Mouse (Mus musculus) right cerebral cortex, postnatal 10 days (tissue): ENCODE data around the gene Pde3b.
"Not testable (repeated sequence)": the region's sequence is repeated elsewhere in the genome, so short reads cannot be mapped to it uniquely, and the experiment has no call there.

ENCODE experiments used
- DNase-seq, 2 experiments: peaks; one replicate each; pipeline ENCODE4 v3.0.0; 2021; ENCODE audit warnings: low spot score in 2 of 2

The Pde3b gene

GRCm38 (mm10) chr7:114414421-114415335 lies at the start of gene Pde3b:
TSS of gene Pde3b (plus strand) at chr7:114415281.
- DNase-seq = peak; percentile 79 to 82

DNA sequence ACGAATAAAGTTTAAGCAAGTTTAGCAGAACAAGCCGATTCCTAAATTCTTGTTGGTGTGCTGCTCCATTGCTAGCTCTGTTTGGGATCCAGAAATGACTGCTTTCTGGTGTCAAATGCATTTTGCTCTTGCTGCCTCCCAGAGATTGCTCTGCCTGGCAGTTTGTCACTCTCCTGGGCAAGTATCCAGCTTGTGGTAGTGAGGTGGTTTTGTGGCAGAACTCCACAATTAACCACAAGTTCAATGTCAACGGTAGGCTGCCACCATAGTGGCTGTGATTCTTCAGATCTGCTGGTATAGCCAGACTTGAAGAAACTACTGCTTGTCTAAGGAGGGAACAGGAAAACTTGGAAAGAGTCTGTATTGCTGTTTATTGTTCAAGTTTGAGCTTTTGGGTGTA lies 13.0 kb upstream of the Pde3b start:
- DNase-seq = peak in 1 of 2 experiments; percentile 21

GRCm38 (mm10) chr7:114415336-114416020 lies 397 bp downstream of the Pde3b start:
- DNase-seq = peak in 1 of 2 experiments; percentile 66

GRCm38 (mm10) chr7:114416021-114416845 lies 1.2 kb downstream of the Pde3b start:
- peak; percentile 56 to 57 for DNase-seq

DNA sequence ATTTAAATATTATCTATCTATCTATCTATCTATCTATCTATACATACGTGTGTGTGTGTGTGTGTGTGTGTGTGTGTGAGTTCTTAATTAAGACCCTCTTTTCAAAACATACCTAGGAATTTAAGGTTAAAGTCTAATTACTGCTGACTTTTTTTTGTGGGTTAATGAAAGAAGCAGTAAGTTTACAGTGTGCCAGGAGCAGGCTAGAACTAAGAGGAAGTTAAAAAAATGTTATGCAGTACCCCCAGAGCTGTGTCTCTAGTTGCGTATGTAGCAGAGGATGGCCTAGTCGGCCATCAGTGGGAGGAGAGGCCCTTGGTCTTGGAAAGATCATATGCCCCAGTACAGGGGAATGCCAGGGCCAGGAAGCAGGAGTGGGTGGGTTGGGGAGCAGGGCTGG lies 4.2 kb downstream of the Pde3b start:
- not testable (repeated sequence) for DNase-seq

DNA sequence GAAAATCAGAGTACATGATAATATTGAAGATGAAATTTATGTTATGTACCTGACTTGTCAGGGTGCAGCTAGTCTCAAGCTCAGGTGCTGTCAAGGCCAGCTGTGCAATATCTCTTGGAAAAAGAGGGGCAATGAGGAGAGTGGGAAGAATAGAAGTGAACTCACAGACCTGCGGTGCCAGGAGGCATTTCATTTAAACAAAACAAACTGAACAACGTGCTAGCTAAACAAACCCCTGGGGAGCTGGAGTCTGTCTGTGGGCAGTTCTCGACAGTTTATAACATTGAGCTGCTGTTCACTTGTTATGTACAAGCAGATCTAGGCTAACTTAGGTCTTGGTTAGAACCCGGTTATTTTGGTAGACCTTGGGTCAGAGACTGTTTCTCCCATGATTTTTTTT lies 5.8 kb downstream of the Pde3b start:
- no peak for DNase-seq

GRCm38 (mm10) chr7:114422224-114422623 lies 7.1 kb downstream of the Pde3b start:
- no peak for DNase-seq

DNA sequence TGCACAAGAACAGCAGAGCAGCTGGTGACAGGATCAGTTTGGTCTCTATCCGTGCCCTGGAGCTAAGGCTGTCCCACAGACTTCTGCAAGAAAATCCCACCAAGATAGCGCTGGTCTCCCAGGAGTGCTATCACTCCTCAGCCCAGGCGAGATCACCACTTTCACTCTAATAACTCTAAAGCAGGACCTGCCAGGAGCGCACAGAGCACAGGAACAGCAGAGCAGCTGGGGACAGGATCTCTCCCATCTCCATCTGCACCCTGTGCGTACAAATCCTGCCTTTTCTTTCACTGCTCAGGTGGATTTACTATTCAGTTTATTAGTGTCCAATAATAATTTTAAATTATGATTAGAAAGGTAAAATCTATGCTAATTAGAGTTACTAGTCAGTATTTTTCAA lies 14.7 kb downstream of the Pde3b start:
- DNase-seq = no peak

- DNase-seq = no peak
These were observed 16.9 kb downstream of the Pde3b start for GRCm38 (mm10) chr7:114431966-114432365.

- no peak for DNase-seq
These were observed 24.6 kb downstream of the Pde3b start for GRCm38 (mm10) chr7:114439726-114440125.

DNA sequence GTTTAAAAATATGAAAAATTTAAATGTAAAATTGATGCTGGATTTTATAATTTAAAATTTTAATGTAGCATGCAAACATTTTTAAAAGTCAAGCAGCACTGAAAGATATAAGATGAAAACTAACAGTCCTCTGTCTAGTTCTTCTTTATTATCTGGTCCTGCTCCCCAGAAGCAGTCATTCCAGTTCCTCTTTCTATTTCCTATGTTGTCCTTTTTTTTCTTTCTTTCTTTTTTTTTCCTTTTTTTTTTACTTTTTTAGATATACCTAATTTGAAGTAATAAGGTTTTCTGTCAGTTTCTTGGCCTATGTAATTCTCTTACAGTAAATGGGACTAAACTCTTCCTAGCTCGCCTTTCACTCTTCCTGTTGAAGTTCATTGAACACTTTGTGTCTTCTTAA lies 25.4 kb downstream of the Pde3b start:
- no peak for DNase-seq

GRCm38 (mm10) chr7:114452876-114453275 lies 37.8 kb downstream of the Pde3b start:
- no peak for DNase-seq

DNA sequence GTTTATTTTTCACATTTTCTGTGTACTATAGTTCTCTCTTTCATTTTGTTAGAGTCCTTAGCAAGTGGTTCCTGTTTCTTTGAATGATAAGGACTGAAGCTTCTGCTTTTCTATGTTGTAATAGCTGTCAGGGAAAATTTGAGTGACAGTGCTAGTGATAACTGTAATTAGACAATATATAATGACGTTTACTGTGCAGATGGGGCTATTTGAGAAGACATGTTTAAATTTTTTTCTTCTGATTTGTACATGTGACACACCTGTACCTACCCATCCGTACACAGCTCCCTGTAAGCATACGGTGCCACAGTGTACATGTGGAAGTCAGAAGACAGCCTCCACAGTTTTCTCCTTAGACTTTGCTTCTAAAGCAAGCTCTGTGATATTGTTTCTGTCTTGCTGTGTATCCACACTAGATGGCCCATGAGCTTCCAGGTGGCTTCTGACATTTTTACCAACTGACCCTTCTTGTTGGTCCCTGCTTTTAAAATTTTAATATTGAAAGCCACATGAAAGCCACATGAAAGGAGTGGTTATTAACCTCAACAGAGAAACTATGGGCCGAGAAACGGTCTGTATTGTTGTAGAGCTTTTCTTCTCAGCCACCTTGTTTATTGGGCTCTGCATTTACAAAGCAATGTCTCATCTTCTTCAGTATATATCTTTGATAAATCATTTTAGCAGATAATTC lies 38.4 kb downstream of the Pde3b start:
- no peak for DNase-seq

DNA sequence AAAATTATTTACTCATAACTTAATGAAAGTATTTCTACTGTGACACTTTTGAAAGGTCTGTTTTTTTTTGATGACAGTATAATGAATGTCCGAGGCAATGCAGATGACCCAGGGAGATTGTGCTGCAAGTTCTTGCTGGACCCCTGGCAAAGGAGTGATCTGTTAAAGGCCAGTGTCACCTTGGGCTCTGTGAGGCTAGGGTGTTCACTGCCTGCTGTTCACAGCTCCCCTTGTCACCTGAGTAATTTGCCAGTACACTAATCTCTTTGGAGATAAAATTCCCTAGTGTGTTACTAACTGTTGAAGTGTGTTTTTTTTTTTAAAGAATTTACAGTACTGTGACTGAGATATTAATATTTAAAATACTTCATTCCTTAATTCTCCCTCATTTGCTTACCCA lies 39.8 kb downstream of the Pde3b start:
- DNase-seq = no peak

DNA sequence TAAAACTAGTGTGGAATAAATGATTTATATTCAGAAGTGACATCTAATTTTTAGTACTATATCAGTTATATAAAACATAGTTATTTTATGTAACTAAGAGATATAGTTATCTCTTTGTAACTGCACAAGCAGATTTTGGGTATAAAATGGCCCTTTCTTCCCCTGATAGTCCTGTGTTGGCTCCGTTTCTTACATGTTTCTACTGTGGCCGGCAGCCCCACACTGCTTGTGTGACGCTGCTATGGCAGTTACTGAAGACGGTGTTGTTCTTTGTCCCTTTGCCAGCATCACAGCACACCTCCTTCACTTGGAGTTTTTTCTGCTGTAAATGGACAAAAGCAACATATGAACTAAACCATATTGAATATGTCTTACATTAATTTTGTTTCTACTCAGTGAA lies 41.8 kb downstream of the Pde3b start:
- no peak for DNase-seq

GRCm38 (mm10) chr7:114459909-114460308 lies 44.8 kb downstream of the Pde3b start:
- no peak for DNase-seq

DNA sequence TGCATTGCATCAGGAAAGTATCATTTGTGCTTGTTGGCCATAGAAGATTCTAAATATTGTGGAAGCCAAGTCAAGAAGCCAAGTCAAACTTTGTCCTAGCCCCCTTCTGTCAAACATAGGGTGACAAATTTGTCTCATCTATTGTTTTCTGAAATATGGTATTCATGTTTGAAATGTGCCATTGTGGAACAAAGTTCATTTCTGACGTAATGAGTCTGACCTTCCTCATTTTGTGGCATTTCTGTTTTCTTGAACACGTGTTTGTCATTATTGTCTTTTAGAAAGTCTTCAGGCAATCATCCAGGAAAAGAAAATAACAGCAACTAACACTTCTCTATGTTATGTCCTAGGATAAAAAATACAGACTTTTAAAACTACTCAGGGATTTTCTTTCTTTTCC lies 46.6 kb downstream of the Pde3b start:
- DNase-seq = no peak

- no peak for DNase-seq
These were observed 51.3 kb downstream of the Pde3b start for GRCm38 (mm10) chr7:114466358-114466757.

DNA sequence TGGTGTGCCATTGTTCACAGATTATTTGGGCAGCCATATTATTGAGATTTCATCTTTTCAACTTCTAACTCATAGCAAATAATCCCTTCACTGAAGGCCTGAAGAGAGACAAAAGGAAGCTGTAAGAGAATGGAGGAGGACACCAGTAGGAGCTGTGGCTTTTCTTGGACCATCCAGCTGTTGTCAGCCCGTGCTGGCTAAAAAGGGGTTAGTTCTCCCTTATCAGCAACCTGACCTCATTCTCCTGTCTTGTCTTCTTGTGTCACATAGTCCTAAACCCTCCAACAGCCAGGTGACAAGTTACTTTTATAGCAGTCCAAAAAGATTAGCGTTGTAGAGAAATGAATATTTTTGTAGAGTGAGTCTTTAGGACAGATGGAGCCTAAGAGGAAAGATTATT lies 57.4 kb downstream of the Pde3b start:
- no peak for DNase-seq

DNA sequence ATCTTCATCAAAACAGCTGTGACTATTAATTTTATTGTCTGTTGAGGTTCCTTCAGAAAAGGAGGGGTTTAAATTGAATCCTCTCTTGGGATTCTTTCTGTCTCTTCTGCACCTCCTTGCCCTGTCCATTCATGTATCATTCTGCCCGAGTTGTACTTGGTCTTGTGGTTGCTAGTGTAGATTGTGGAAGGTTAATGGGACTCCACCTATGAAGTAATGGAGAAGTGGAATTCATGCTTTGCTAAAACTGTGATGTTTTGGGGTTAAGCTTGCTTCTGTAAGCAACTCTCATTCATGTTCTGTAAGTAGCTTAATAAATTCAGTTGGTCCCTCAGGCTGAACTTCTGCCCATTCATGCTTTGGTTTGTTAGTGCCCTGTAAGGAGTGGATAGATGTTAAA lies 59.8 kb downstream of the Pde3b start:
- DNase-seq = no peak

DNA sequence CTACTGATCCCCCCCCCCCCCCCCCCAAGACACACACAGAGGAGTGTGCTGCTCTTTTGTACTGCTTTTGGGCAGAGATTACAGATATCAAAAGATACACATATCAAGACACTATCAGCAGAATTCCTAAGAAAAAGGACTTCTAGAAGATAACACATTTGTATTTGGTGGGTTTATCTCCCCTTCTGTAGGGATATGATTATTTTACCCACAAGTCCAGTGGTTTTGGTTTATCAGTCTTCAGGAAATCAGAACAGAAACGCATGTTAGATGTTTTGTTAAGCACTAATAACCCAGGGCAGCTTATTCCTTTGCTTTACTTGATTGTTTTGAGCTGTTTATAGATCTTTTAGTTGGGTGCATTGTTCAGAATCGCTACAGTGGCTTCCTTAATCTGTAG lies 62.8 kb downstream of the Pde3b start:
- no peak for DNase-seq

DNA sequence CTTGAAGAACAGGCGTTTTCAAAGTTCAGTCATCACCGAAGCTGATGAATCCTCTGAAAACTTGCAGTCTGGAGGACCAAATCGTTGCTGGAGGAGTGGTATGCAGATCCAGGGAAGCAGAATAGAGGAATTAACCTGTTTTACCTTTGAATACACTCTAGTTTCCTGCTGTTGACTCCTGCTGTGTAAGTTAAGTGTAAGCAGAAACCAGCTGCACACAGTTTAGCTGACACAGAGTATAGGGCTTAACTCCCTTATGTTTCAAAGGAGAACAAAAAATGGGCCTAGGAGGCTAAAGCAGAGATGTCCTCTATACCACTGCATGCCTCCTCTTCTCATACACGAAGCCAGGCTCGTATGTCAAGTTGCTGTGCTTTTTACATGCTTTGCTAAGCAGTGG lies 63.8 kb downstream of the Pde3b start:
- no peak for DNase-seq
